Mouse (Mus musculus) neural tube, embryonic 15.5 days (tissue): ENCODE measurements around the gene Tunar. TPM values are rescaled to one million over a fixed set of nuclear protein-coding genes. Genes with fewer than 3 reads are reported as not detected.

ENCODE experiments used
- ATAC-seq: fragments of 200-750 bp; cut with Nextera tagmentation; 2 replicates; pipeline ENCODE4 v1.8.0; 2017; ENCODE audit warnings: mild to moderate bottlenecking, moderate TSS enrichment, moderate library complexity; ENCODE audit not compliant: low FRiP score
- H3K27ac ChIP-seq: fragments of 300-500 bp; sonication (generic); replicated peaks from 2 replicates; pipeline ENCODE4 v1.5.1; 2015; ENCODE audit warnings: mild to moderate bottlenecking, inconsistent platforms
- H3K27me3 ChIP-seq: fragments of 300-500 bp; sonication (generic); replicated peaks from 2 replicates; pipeline ENCODE4 v1.6.1; 2015; ENCODE audit warnings: inconsistent platforms
- H3K36me3 ChIP-seq: fragments of 300-500 bp; sonication (generic); 2 replicates; pipeline ENCODE4 v1.6.1; 2015; ENCODE audit warnings: inconsistent platforms
- H3K4me1 ChIP-seq: fragments of 300-500 bp; sonication (generic); 2 replicates; pipeline ENCODE4 v1.6.1; 2015; ENCODE audit warnings: inconsistent platforms
- H3K4me2 ChIP-seq: fragments of 300-500 bp; sonication (generic); 2 replicates; pipeline ENCODE4 v1.6.1; 2015; ENCODE audit warnings: inconsistent platforms, mild to moderate bottlenecking, moderate library complexity
- H3K4me3 ChIP-seq: fragments of 300-500 bp; sonication (generic); replicated peaks from 2 replicates; pipeline ENCODE4 v1.5.1; 2015; ENCODE audit warnings: mild to moderate bottlenecking, inconsistent platforms
- H3K9ac ChIP-seq: fragments of 300-500 bp; sonication (generic); replicated peaks from 2 replicates; pipeline ENCODE4 v1.6.1; 2015; ENCODE audit warnings: mild to moderate bottlenecking, inconsistent platforms
- H3K9me3 ChIP-seq: fragments of 300-500 bp; sonication (generic); replicated peaks from 2 replicates; pipeline ENCODE4 v1.6.1; 2016; ENCODE audit warnings: inconsistent platforms
- WGBS: fragments of 180-500 bp; shearing (Covaris S2); methylation state at CpG from one replicate; pipeline ENCODE4 v1.1.7; 2015; ENCODE audit warnings: mixed read lengths; 5-methylcytosine and 5-hydroxymethylcytosine counted together
- polyA plus RNA-seq: library from polyadenylated mRNA; unstranded; fragments of >200 nt; fragmentation: Nextera tagmentation; extraction: Ambion mirVana; gene quantifications from 2 replicates; pipeline ENCODE4 v1.2.1, GENCODE M21; 2015

Tunar gene
- polyA plus RNA-seq, 1 experiment from 2014 or later, result 24.2 TPM

DNA sequence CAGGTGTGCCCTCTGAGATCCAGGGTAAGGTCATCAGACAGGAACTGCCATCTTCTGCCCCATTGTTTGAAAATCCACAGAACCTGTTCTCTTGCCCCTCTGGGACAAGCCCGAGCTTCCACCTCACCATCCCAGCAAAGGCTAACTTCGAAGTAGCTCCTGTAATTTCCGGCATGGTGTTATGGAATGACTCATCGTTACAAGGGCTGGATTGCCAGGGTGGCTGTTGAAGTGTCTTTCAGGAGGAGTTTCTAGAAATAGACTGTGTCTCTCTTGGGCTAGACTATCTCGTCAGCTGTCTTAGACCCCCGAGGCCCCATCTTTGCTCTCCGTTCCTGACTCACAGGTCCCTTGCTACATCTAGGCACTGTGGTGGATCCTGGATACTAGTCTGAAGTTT, 10.8 kb downstream of the Tunar start:
- Histone ChIP-seq H3K9me3 (no peaks in the 10 kb centered on the region), H3K27me3 (no peaks in the 10 kb centered on the region), H3K27ac (no peak overlapping the region), H3K4me2 (no peak overlapping the region), H3K4me3 (no peak overlapping the region), H3K4me1 (peaks cover 22% of the 10 kb centered on the region), H3K9ac (no peak overlapping the region), H3K36me3 (no peaks in the 10 kb centered on the region)
- 91% methylated on average over 7 of the region's 7 CpGs for WGBS
- no peak for ATAC-seq

DNA sequence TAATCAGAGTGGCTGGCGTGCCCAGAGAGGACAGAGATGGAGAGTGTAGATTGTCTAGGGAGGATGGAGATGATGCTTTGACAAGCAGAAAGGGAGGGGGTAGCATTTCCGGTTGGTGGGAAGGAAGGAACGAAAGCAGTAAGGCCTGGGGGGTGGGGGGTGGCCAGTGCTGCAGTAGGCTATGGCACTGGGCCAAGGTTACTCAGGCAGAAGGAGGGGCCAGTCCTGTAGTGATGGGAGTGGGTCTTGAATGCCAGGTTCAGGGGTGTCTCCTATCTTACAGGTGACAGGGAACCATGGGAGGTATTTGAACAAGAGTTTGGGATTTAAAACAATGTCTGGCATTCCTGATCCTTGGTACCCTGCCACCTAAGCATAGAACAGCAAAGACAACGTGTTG, 13.2 kb downstream of the Tunar start:
- WGBS, result 62% methylated on average over 4 of the region's 4 CpGs

DNA sequence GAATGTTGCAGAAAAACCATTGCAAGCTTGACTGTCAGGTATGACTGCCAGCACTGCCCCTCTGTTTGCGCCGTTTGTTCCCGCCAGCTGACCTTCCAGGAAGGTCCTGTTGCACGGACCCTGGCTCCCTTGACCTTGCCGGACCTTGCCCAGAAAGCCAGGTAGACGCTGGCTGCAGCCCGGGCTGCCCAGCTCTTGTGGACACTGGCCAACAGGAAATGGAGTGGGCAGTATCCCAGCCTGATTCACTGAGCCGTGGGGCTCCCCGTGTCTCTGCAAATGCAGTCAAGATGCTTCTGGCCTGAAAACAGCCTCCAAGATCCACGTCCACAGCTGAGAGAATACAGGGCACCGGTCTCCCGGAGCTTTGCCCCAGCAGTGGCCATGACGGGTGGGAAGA, 13.6 kb downstream of the Tunar start:
- Histone ChIP-seq H3K4me3 (no peak overlapping the region), H3K27me3 (no peaks in the 10 kb centered on the region), H3K4me1 (peaks cover 3% of the 10 kb centered on the region; the same call in 1 of the 2 replicates), H3K9me3 (no peaks in the 10 kb centered on the region), H3K4me2 (no peak overlapping the region), H3K9ac (no peak overlapping the region), H3K36me3 (peaks cover 3% of the 10 kb centered on the region; the same call in 1 of the 2 replicates), H3K27ac (no peak overlapping the region)
- 91% methylated on average over 13 of the region's 13 CpGs for WGBS
- ATAC-seq, result no peak

More for the DNA sequence above, 13.2 kb downstream of the Tunar start:
- Histone ChIP-seq H3K36me3 (peaks cover 3% of the 10 kb centered on the region; the same call in 1 of the 2 replicates), H3K27me3 (no peaks in the 10 kb centered on the region), H3K4me2 (no peak overlapping the region), H3K4me3 (no peak overlapping the region), H3K9ac (no peak overlapping the region), H3K4me1 (peaks cover 5% of the 10 kb centered on the region; the same call in 1 of the 2 replicates), H3K27ac (no peak overlapping the region), H3K9me3 (no peaks in the 10 kb centered on the region)
- no peak for ATAC-seq

DNA sequence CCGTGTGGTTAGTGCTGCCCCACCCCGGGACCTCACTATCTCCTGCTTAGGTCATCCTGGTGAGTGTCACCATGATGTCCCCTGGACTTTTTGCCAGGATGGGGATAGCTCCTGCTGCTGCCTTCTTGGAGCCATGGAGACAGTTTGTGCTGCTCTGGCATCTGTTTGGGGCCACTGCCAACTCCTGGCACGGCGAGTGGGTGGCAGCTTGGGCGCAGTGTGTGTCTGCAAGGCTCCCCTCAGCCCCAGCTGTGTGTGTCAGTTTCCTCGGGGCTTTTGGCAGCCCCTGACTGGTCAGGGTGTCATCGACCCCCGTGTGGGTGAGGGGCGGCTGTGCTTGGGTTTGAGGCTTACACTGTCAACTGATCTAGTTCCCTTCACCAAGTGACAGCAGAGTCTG, 20.6 kb downstream of the Tunar start:
- WGBS, result 61% methylated on average over 9 of the region's 9 CpGs
- no peak overlapping the region for H3K4me2 ChIP-seq
- no peak overlapping the region for H3K27ac ChIP-seq
- no peaks in the 10 kb centered on the region for H3K27me3 ChIP-seq
- no peaks in the 10 kb centered on the region for H3K9me3 ChIP-seq
- H3K36me3 ChIP-seq, result peaks cover 3% of the 10 kb centered on the region; the same call in 1 of the 2 replicates
- no peak overlapping the region for H3K4me3 ChIP-seq
- H3K9ac ChIP-seq, result no peak overlapping the region
- H3K4me1 ChIP-seq, result peaks cover 41% of the 10 kb centered on the region
- peak; percentile 71; the same call in 1 of the 2 replicates for ATAC-seq

DNA sequence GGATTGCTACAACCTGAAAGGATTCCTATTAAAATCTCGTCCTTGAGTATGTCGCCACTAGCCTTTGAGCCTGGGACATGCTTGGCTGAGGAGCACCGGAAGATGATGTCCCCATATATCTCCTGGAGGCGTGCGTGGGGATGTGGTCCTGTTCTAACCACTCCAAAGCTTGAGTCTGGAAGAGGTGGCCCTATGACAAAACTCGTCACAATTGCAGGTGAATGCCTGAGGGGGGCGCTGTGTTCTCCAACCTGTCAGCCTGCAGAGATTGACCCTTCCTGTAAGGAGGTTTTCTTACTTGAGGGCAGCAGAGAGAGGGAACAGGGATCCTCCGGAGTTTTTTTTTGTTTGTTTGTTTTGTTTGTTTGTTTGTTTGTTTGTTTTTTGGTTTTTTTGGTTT, 21.1 kb downstream of the Tunar start:
- Histone ChIP-seq H3K4me1 (peaks cover 41% of the 10 kb centered on the region), H3K4me2 (no peak overlapping the region), H3K27ac (no peak overlapping the region), H3K4me3 (no peak overlapping the region), H3K9ac (no peak overlapping the region), H3K9me3 (no peaks in the 10 kb centered on the region), H3K36me3 (peaks cover 3% of the 10 kb centered on the region; the same call in 1 of the 2 replicates), H3K27me3 (no peaks in the 10 kb centered on the region)
- ATAC-seq, result no peak
- WGBS, result 82% methylated on average over 8 of the region's 8 CpGs

DNA sequence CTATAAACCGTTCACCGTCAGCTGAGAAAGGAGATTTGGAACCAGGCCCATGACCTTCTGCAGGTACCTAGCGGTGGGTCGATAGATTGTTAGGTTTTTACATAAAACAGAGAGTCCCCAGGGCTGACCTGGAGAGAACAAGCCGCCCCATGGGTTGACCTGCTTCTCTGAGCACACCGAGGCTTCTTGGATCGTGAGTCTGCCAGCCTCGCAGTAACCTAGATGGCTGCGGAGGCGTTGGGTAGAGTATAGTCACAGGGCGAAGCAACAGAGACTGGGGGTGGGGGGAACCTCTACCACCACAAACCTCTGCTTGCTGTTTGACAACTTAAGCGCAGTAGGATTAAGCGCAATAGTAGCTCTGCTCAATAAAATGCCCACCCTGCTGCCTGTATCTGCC, 23.1 kb downstream of the Tunar start:
- H3K4me2 ChIP-seq, result no peak overlapping the region

DNA sequence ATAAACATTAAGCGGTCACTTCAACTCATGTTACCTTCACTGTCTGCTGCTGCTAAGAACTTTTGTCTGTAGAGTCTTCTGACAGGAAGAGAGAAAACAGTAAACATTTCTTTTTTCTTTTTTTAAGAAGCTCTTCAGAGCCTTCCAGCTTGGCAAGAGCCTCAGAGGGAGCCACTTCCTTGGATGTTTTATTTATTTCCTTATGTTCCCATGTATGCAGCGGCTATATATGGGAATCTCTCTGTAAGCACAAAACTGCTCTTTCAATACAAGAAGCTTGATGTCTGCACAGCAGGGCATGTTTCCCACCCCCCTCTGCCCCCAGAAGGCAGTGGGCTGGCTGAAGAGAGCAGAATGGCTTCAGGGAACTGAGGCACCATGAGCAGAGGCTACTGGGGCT, 30.0 kb downstream of the Tunar start:
- Histone ChIP-seq H3K27me3 (no peaks in the 10 kb centered on the region), H3K4me2 (no peak overlapping the region), H3K9ac (no peak overlapping the region), H3K4me1 (peaks cover 10% of the 10 kb centered on the region), H3K36me3 (no peaks in the 10 kb centered on the region), H3K4me3 (no peak overlapping the region), H3K9me3 (no peaks in the 10 kb centered on the region), H3K27ac (no peak overlapping the region)
- no peak for ATAC-seq
- 79% methylated on average over 2 of the region's 2 CpGs for WGBS

More for the DNA sequence above, 23.1 kb downstream of the Tunar start:
- Histone ChIP-seq H3K4me3 (no peak overlapping the region), H3K27ac (no peak overlapping the region), H3K9ac (no peak overlapping the region), H3K9me3 (no peaks in the 10 kb centered on the region), H3K36me3 (no peaks in the 10 kb centered on the region), H3K4me1 (peaks cover 41% of the 10 kb centered on the region), H3K27me3 (no peaks in the 10 kb centered on the region)
- no peak for ATAC-seq
- WGBS, result 85% methylated on average over 13 of the region's 13 CpGs

DNA sequence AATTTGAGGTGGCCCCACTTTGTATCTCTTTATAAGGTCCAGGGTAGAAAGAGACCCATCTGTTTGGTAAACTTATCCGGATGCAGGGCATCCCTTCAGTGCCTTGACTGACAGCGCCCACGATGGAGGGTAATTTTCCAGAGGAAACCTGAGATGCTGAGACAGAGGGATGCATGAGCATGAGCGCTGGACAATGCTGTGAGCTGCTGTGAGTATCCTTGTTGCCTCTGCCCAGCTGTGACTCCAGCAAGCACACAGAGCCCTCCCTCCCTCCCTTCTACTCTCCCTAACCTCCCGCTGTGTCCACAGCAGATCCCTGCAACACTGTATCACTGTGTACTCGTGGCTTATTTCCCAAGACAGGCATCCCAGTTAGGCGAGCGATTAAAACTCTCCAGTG, 40.9 kb downstream of the Tunar start:
- Histone ChIP-seq H3K27ac (0 out of 2 replicates have a peak overlapping the region, but pooled peaks have one; percentile 23), H3K4me1 (peaks cover 34% of the 10 kb centered on the region), H3K9ac (no peak overlapping the region), H3K36me3 (no peaks in the 10 kb centered on the region), H3K9me3 (no peaks in the 10 kb centered on the region), H3K27me3 (no peaks in the 10 kb centered on the region), H3K4me3 (no peak overlapping the region), H3K4me2 (no peak overlapping the region)
- whole genome bisulfite sequencing, result 53% methylated on average over 8 of the region's 8 CpGs
- no peak for ATAC-seq

DNA sequence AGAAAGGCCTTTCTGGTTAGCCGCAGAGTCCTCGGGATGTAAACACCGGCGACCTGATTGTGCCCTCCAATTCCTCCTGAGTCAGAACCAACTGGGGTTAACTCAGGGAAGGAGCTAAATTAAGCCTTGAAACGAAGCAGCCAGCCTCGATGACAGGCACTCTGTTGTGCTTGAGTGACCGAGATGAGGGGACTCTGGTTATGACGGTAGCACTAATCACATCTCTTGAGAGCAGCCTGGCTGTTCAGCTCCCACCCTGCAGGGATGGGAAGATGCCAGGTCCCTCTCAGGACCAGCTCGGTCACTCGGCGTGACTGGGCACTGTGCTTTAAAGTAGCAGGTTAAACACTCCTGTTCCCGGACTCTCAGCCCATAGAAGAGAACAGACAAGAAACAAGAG, 43.3 kb downstream of the Tunar start:
- ATAC-seq, result no peak
- WGBS, result 50% methylated on average over 12 of the region's 12 CpGs
- Histone ChIP-seq H3K9me3 (no peaks in the 10 kb centered on the region), H3K27me3 (no peaks in the 10 kb centered on the region), H3K4me2 (no peak overlapping the region), H3K4me1 (peaks cover 31% of the 10 kb centered on the region), H3K4me3 (no peak overlapping the region), H3K9ac (no peak overlapping the region), H3K36me3 (peaks cover 4% of the 10 kb centered on the region; the same call in 1 of the 2 replicates), H3K27ac (no peak overlapping the region)

DNA sequence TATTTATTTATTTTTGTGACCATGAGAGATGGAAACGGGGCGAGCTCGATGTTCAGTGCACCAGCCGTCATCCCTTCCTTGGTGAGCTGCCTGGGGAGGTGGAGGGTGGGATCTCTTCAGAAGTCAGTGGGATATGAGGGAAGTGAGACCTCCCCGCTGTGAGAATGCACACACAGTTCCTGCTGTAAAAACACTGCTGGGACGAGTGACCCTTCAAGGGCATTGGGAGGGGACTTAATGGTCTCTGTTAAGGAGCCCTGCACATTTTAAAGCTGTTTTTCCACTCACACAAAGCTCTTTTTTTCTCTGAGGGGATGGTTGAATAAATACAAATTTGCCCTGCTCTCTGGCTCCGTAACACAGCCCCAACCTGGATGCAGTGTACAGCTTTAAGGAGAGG, 49.1 kb downstream of the Tunar start:
- no peaks in the 10 kb centered on the region for H3K9me3 ChIP-seq
- no peak for ATAC-seq
- H3K9ac ChIP-seq, result no peak overlapping the region
- H3K4me1 ChIP-seq, result no peaks in the 10 kb centered on the region
- H3K27ac ChIP-seq, result no peak overlapping the region
- WGBS, result 38% methylated on average over 7 of the region's 7 CpGs
- no peak overlapping the region for H3K4me2 ChIP-seq
- no peaks in the 10 kb centered on the region for H3K27me3 ChIP-seq
- peaks cover 4% of the 10 kb centered on the region; the same call in 1 of the 2 replicates for H3K36me3 ChIP-seq
- no peak overlapping the region for H3K4me3 ChIP-seq

DNA sequence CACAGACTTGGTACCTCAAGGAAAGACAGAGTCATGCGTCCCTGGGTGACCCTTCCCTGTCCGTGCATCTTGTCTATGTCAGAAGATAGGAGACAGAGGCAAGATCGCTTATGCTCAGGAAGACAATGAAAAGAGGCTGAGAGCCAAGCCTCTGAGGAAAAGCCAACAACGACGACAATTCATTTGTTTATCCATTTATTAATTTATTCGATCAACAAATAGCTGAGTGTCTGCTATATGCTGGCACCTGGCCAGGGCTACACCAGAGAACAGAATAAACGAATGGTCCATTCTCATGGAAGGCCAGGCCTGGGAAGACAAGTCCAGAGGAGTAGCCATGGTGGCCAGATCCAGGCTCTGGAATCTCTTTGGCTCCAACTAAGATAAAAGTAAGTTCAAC, 61.0 kb downstream of the Tunar start:
- Histone ChIP-seq H3K27me3 (no peaks in the 10 kb centered on the region), H3K27ac (no peak overlapping the region), H3K9me3 (0 out of 2 replicates have a peak, but pooled peaks cover 2% of the 10 kb centered on the region), H3K36me3 (no peaks in the 10 kb centered on the region), H3K4me3 (no peak overlapping the region), H3K9ac (no peak overlapping the region), H3K4me2 (no peak overlapping the region), H3K4me1 (peaks cover 20% of the 10 kb centered on the region)
- WGBS, result 69% methylated on average over 7 of the region's 7 CpGs
- ATAC-seq, result no peak

DNA sequence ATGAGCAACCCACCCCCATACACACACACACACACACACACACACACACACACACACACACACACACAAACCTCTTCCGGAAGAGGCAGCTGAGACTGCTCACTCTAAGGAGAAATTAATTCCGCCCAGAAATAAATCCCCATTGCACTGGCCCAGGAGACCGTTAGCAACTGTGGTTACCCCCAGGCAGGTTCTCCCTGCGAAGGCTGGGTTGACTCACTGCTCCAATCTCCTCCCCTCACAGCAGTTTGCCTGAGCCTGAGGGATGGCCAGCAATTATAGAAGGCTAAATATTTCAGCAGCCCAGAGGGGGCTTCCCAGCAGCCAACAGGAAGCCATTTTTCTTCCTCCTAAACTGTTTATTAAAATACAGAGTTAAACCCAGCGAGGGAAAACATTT, 64.5 kb downstream of the Tunar start:
- H3K9me3 ChIP-seq, result 0 out of 2 replicates have a peak, but pooled peaks cover 3% of the 10 kb centered on the region
- peak; percentile 82 for ATAC-seq
- H3K4me2 ChIP-seq, result no peak overlapping the region
- peaks cover 16% of the 10 kb centered on the region for H3K4me1 ChIP-seq
- no peak overlapping the region for H3K4me3 ChIP-seq
- peak overlapping the region; percentile 69 for H3K27ac ChIP-seq
- no peaks in the 10 kb centered on the region for H3K36me3 ChIP-seq
- no peaks in the 10 kb centered on the region for H3K27me3 ChIP-seq
- 17% methylated on average over 5 of the region's 5 CpGs for WGBS
- H3K9ac ChIP-seq, result no peak overlapping the region
